Comparison of ENCODE assay signal across 28 mouse cellular contexts in the genomic region with DNA sequence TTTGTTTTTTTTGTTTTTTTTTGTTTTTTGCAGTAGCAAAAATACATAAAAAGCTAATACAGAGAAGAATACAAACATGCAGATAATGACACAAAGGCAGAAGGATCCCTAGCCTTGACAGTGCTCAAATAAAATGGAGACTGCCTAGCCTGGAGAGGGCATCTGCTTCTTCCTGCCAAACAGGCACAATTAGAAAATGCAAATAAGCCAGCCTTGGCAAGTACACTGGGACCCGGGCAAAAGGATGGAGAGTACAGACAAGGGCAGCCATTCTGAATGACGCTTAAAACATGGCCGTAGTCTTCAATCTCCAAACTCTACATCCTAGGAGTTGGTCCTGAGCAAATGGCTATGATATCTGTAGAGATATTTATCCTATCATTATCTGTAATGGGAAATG.
"Had no signal": no experiment of that assay in that cellular context is flagged by ENCODE, and none has a peak within 500 bp of the region (broad histone marks: within the 10 kb centered on the region; RNA-seq: fewer than 3 reads in every experiment).

No protein-coding gene starts in this region.

- H3K9me3 ChIP-seq: heart, embryonic 10.5 days; heart, embryonic 12.5 days; hindbrain, embryonic 10.5 days; hindbrain, embryonic 12.5 days; intestine, embryonic 15.5 days; limb, embryonic 10.5 days; limb, embryonic 12.5 days had no signal

- H3K27ac ChIP-seq: gastrocnemius, adult 2 months; heart, embryonic 10.5 days; hindbrain, embryonic 10.5 days; hindbrain, embryonic 12.5 days; hindbrain, embryonic 14.5 days; intestine, embryonic 15.5 days; layer of hippocampus, adult 2 months; left cerebral cortex, adult 2 months; limb, embryonic 10.5 days; limb, embryonic 12.5 days; liver, embryonic 13.5 days; liver, embryonic 15.5 days had no signal

- DNase-seq: gastrocnemius, adult 2 months; gastrocnemius, postnatal 10 days; gastrocnemius, postnatal 25 days; heart, adult 18-20 months; heart, postnatal 10 days; heart, postnatal 4 days; kidney, adult 18-20 months; kidney, adult 8-10 months; kidney, postnatal 10 days; kidney, postnatal 25 days; kidney, postnatal 4 days; liver; liver, embryonic 13.5 days had no signal

- H3K4me3 ChIP-seq: gastrocnemius, adult 2 months; heart, embryonic 10.5 days; heart, embryonic 12.5 days; hindbrain, embryonic 10.5 days; hindbrain, embryonic 12.5 days; intestine, embryonic 15.5 days; layer of hippocampus, adult 2 months; left cerebral cortex, adult 2 months; limb, embryonic 10.5 days; limb, embryonic 12.5 days; liver, embryonic 13.5 days; liver, embryonic 15.5 days had no signal

- H3K4me1 ChIP-seq: heart, embryonic 10.5 days; heart, embryonic 12.5 days; hindbrain, embryonic 12.5 days; intestine, embryonic 15.5 days; limb, embryonic 10.5 days; limb, embryonic 12.5 days; liver, embryonic 13.5 days; liver, embryonic 15.5 days had no signal

- ATAC-seq: hindbrain, embryonic 16.5 days; inflammation-experienced regulatory T-cells, adult 6 months; intestine, embryonic 15.5 days; intestine, postnatal 0 days had no signal

- H3K9ac ChIP-seq: heart, embryonic 12.5 days; hindbrain, embryonic 12.5 days; hindbrain, embryonic 14.5 days; intestine, embryonic 15.5 days; limb, embryonic 12.5 days; liver, embryonic 13.5 days; liver, embryonic 15.5 days had no signal

- H3K27me3 ChIP-seq: heart, embryonic 12.5 days; hindbrain, embryonic 12.5 days; intestine, embryonic 15.5 days; limb, embryonic 12.5 days; liver, embryonic 13.5 days; liver, embryonic 15.5 days had no signal

- H3K36me3 ChIP-seq: heart, embryonic 10.5 days; heart, embryonic 12.5 days; hindbrain, embryonic 10.5 days; hindbrain, embryonic 12.5 days; intestine, embryonic 15.5 days; limb, embryonic 10.5 days; limb, embryonic 12.5 days; liver, embryonic 13.5 days; liver, embryonic 15.5 days had no signal

- H3K4me2 ChIP-seq: heart, embryonic 12.5 days; hindbrain, embryonic 12.5 days; hindbrain, embryonic 14.5 days; intestine, embryonic 15.5 days; limb, embryonic 12.5 days; liver, embryonic 11.5 days; liver, embryonic 13.5 days; liver, embryonic 15.5 days had no signal
